8 mouse cellular contexts compared by ENCODE assay signal in the genomic region with DNA sequence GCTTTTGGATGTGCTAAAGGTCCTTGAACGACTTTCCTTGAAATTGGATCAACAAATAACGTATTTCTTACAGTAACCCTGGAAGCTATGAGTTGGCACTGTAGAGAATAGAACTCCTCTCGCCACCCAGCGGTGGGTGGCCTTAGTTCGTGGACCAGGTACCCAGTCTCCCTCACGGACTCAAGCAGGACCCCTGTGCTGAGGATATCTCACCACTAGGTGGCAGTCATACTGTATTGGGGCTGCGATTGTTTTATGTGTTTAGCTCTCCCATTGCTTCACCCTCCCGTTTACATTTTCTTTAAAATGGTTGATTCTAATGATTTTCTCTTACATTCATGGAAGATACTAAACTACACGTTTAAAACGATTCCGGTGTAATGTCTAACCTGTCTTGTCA. TPM values are rescaled to one million over a fixed set of nuclear protein-coding genes. Genes with fewer than 3 reads are reported as not detected.
DNase-seq lines count a peak whose midpoint lies in the region; ATAC-seq lines count a peak whose summit lies in the region.

No protein-coding gene starts in this region.

- no peak overlapping the region for H3K4me3 ChIP-seq in hindbrain, embryonic 16.5 days (ENCODE audit: low read length)

- no peaks in the 10 kb centered on the region for H3K9me3 ChIP-seq in hindbrain, embryonic 16.5 days (ENCODE audit: control insufficient read depth, low read length)

- no peak overlapping the region for H3K9ac ChIP-seq in hindbrain, embryonic 16.5 days (ENCODE audit: low read depth, low read length)

- no peaks in the 10 kb centered on the region for H3K27me3 ChIP-seq in hindbrain, embryonic 16.5 days (replicated peaks; ENCODE audit: control insufficient read depth, insufficient read depth, low read length)

- no peaks in the 10 kb centered on the region for H3K36me3 ChIP-seq in hindbrain, embryonic 16.5 days (ENCODE audit: control insufficient read depth, insufficient read depth, low read length)

- WGBS in hindbrain, embryonic 16.5 days: 16% methylated on average over 11 of the region's 11 CpGs

- H3K4me2 ChIP-seq in hindbrain, embryonic 16.5 days (ENCODE audit: low read length): no peak overlapping the region

- no peaks in the 10 kb centered on the region for H3K4me1 ChIP-seq in hindbrain, embryonic 16.5 days (ENCODE audit: control insufficient read depth, insufficient read depth, low read depth, low read length)

- no peak overlapping the region for H3K27ac ChIP-seq in hindbrain, embryonic 16.5 days (ENCODE audit: low read depth, low read length)

- DNase-seq in R1 (ENCODE audit: low read depth, low spot score): peak; percentile 91
- DNase-seq in cerebellum, postnatal 25 days: peak; percentile 87 to 92
- peak; percentile 91 for DNase-seq in gastrocnemius, adult 18-20 months (ENCODE audit: low spot score)
- DNase-seq in left cerebral cortex, adult 11 months (ENCODE audit: low spot score): peak; percentile 77
- DNase-seq in lung, postnatal 4 days: peak; percentile 78 to 89
- peak; percentile 82 to 85 for DNase-seq in right cerebral cortex, adult 2 months (ENCODE audit: low spot score in 2 of 2)
- peak; percentile 30 for DNase-seq in urinary bladder, postnatal 10 days (ENCODE audit: low spot score)

- peak; percentile 83 for ATAC-seq in hindbrain, embryonic 16.5 days

RNA-seq across cellular contexts. Expression of a gene that starts 9.8 kb away (rescaled TPM):
- 1 to 10 TPM; 1.7 to 3.7 TPM for total RNA-seq in gastrocnemius, adult 18-20 months (2021)
- 3.0 and 3.1 TPM in 2 replicates for polyA plus RNA-seq in hindbrain, embryonic 16.5 days (2015; fragmentation: Nextera tagmentation; extraction: Ambion mirVana)

Comparison
In these comparisons a context has a peak if more than half of its experiments do, and no peak if none do; other contexts are left out.
1. DNase-seq: peak in every context shown above with its lines; median percentile 91 in R1; 91 in gastrocnemius, adult 18-20 months; 90 in cerebellum, postnatal 25 days; 84 in lung, postnatal 4 days; 84 in right cerebral cortex, adult 2 months; 77 in left cerebral cortex, adult 11 months; 30 in urinary bladder, postnatal 10 days.